Mouse (Mus musculus) lung, adult 2 months (tissue): ENCODE results near the gene Fam217a. TPM values are rescaled to one million over a fixed set of nuclear protein-coding genes. Genes with fewer than 3 reads are reported as not detected.
"Not testable (repeated sequence)": the region's sequence is repeated elsewhere in the genome, so short reads cannot be mapped to it uniquely, and the experiment has no call there.

Source experiments
- DNase-seq: peaks from one replicate; pipeline ENCODE4 v3.0.0; 2022
- H3K4me1 ChIP-seq: fragments of 200-500 bp; 2 replicates; pipeline ENCODE4 v1.6.1; 2011; ENCODE audit warnings: low read length; ENCODE audit not compliant: control insufficient read depth, insufficient read depth
- H3K4me3 ChIP-seq: fragments of 200-500 bp; replicated peaks from 2 replicates; pipeline ENCODE3; 2011; ENCODE audit warnings: low read depth, mild to moderate bottlenecking, control low read depth, low read length; ENCODE audit errors: extremely low read depth
- CTCF ChIP-seq: fragments of 200-500 bp; IDR thresholded peaks from 2 replicates; pipeline ENCODE4 v1.5.1; 2011; ENCODE audit warnings: mild to moderate bottlenecking, low read length, control low read depth; ENCODE audit not compliant: insufficient read depth
- POLR2A ChIP-seq: fragments of 200-500 bp; IDR thresholded peaks from 2 replicates; pipeline ENCODE4 v1.6.1; 2011; ENCODE audit warnings: low read depth, mild to moderate bottlenecking, control low read depth, low read length, borderline replicate concordance; ENCODE audit errors: extremely low read depth
- whole genome bisulfite sequencing: fragments of 180-500 bp; shearing (Covaris S2); methylation state at CpG from one replicate; pipeline ENCODE4 v1.1.7; 2018; 5-methylcytosine and 5-hydroxymethylcytosine counted together
- polyA plus RNA-seq: library from polyadenylated mRNA; depleted of rRNA; stranded (reverse); fragments of >200 nt; gene quantifications from 2 replicates; pipeline ENCODE4 v1.2.3, GENCODE M21; 2012

The Fam217a gene
- polyA plus RNA-seq, 1 experiment, result not detected

DNA sequence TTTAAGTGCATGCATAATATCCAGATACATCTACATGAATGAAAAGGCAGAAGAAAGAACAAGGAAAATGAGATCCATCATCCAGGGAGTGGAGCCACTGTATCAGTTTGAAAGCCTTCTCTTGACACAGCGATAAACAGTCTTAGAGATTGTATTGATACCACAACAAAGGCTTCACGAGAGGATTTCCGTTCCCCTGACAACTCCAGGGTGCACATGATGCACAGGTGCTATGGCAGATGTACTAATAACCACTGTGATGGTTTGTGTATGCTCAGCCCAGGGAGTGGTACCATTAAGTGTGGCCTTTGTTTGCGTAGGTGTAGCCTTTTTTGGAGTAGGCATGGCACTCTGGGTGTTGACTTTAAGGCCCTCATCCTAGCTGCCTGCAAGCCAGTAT, 32.8 kb upstream of the Fam217a start:
- no peak for DNase-seq
- TF ChIP-seq POLR2A (no peak), CTCF (no peak)
- 54% methylated on average over 4 of the region's 4 CpGs for WGBS
- H3K4me1 ChIP-seq, result no peaks in the 10 kb centered on the region
- H3K4me3 ChIP-seq, result no peak overlapping the region

DNA sequence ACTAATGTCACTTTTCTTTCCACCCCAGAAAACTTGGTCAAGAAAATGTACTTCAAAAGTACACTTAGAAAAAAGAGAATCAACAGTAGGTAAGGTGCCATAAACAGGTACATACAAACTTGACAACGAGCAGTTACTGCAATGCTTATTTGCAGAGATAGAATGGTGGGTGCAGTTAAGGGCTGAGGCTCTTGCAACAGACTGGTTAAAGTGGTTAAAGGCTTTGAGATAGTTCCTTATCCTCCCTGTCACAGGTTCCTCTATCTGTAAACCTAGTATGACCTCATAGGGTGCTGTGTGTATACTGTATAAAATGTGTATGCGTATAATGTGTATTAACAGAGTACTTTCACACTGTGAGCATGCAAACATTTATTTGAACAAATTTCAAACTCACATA, 27.3 kb upstream of the Fam217a start:
- 85% methylated on average over 2 of the region's 2 CpGs for WGBS
- H3K4me3 ChIP-seq, H3K4me1 ChIP-seq, DNase-seq: not testable (repeated sequence)

DNA sequence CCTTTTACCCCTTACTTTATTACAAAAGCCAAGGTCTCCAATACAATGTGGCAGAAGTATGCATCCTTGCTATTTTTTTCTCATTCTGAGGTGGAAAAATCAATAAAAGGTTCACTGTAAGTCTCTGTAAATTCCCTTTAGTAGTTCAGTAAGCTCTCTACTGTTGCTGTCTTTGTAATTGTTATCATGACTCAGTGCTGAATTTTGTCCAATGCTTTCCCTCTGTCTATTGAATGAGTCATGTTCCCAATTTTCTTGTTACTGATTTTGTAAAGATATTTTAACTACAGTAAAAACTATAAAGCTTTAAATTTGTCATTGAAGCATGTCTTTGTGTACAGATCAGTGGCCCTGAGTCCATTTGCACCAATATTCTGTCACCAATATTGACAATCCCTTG, 18.3 kb upstream of the Fam217a start:
- H3K4me1 ChIP-seq, result no peaks in the 10 kb centered on the region
- no peak for DNase-seq
- no peak overlapping the region for H3K4me3 ChIP-seq
- TF ChIP-seq CTCF, result no peak

DNA sequence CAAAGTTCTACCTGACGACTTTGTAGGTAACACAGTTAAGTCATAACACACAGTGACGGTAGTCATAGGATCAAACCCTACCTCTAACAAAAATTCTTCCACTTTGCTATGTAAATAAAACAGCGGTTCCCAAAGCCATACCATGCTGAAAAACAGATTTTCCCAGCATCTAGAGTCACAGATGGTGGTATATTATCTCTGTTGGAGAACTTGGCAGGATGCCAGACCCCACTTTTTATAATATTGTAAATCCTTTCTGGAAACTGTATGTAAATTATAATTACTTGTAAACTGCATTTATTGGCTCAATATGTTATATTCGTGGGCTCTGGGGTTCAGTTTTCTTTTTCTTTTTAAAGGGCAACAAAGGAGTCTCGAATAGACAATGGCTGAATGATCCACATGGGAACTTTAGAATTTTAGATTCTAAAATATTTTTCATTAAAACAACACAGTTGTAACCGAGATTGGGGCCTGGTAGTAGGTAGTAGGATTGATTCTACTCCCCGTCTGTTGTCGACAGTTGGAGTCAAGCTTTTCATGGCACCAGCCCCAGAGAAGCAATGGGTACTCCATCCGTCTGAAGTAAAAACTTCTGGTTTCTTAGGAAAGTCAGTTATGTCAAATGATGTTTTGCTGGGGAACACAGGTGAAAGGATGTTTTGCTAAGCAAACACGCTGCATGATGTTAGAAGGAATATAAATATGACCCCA, 11.0 kb upstream of the Fam217a start:
- TF ChIP-seq CTCF (no peak), POLR2A (no peak)
- H3K4me3 ChIP-seq, result no peak overlapping the region
- 77% methylated on average over 10 of the region's 10 CpGs for WGBS
- H3K4me1 ChIP-seq, result no peaks in the 10 kb centered on the region
- DNase-seq, result no peak

DNA sequence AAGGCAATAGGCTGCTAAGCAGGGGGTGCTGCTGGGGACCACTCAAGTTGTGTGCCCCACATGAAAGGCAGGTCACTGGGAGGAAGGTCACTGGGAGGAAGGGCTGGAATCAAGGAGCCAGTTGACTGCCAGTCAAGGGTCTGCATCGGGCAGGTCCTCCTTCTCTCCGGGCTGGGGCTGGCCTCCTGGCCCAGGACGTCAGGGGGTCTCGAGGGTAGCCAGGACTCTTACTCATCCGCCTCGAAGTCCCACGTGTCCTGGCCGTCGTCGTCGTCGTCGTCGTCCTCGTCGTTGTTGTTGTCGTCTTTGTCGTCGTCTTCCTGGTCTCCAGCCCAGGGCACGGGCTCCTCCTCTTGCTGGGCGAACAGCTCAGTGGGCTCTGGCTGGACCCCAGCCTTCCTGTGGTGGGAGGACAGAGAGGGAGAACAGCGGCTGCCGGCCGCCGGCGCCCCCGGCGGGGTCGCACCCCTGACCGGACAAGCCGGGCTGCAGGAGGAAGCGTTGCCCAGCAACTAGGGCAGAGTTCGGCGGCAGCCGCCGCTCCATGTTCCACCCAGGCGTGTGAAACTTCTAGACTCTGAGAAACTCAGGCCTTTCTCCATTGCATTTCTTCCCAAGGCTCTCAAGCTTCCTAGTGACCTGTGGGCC, 7.5 kb downstream of the Fam217a start:
- no peak for DNase-seq
- Histone ChIP-seq H3K4me3 (peak overlapping the region; percentile 19), H3K4me1 (peaks cover 2% of the 10 kb centered on the region)
- 12% methylated on average over 37 of the region's 37 CpGs for WGBS
- TF ChIP-seq POLR2A, result no peak
- TF ChIP-seq CTCF, result no peak

DNA sequence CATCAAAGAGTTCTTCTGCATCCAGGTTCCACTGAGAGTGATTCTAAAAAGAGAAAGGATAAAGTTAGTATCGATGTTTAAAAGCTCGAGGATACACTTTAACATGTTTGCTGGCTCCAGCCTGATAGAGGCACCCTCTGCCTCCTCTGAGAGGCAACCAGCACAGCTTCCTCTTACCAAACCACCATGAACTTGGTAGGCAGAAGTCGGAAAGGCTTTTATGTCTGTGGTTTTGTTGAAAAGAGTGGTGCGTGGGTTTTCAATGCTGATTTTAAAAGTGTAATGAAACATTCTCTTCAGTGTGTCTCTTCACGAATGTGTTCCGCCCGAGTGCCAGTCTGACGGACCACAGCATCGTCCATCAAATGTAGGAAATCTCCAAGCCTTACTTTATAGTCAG, 9.5 kb downstream of the Fam217a start:
- TF ChIP-seq CTCF (no peak), POLR2A (no peak)
- Histone ChIP-seq H3K4me3 (no peak overlapping the region), H3K4me1 (peaks cover 2% of the 10 kb centered on the region)
- DNase-seq, result no peak
- 68% methylated on average over 9 of the region's 9 CpGs for WGBS

DNA sequence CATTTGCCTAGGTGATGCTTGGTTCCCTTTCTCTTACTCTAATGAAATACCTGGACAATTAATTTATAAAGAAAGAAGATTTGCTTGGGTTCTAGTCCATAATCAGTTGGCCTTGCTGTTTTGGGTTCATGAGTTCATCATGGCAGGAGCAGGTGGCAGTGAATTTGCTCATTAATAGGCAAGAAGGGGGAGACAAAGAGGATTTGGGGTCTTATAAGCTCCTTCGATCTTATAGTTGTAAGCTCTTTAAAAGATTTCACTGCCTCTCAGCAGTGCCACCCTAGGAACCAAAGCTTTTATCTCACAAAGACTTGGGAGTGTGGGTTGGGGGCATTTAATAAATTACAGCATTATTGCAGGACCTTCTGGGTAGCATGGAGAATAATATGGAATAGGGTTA, 31.2 kb downstream of the Fam217a start:
- no peak for DNase-seq
- Histone ChIP-seq H3K4me1 (no peaks in the 10 kb centered on the region), H3K4me3 (no peak overlapping the region)
- WGBS, result 93% methylated on average over 1 of the region's 1 CpGs
- TF ChIP-seq POLR2A, result no peak
- no peak for TF ChIP-seq CTCF

DNA sequence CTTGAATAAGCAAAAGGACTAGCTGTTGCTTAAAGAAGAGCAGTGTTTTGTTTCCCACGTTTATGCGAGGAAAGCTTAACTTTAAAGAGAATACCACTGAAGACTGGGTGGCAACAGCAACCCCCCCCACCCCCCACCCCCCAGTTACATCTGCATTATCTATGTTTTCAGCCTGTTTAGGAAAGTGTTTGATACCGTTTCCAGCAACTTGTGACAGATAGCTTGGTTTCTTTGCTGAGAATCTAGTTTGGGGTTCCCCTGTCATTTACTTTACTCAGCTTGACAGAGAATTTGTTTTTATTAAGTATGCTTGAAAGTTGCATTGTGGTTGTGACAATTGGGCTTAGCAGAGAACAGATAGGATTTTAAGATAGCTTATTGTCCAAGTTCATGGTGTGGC, 47.6 kb downstream of the Fam217a start:
- peaks cover 2% of the 10 kb centered on the region; the same call in 1 of the 2 replicates for H3K4me1 ChIP-seq
- H3K4me3 ChIP-seq, result no peak overlapping the region
- DNase-seq, result no peak
- WGBS, result 2% methylated on average over 3 of the region's 3 CpGs
- no peak for TF ChIP-seq CTCF
- TF ChIP-seq POLR2A, result no peak

DNA sequence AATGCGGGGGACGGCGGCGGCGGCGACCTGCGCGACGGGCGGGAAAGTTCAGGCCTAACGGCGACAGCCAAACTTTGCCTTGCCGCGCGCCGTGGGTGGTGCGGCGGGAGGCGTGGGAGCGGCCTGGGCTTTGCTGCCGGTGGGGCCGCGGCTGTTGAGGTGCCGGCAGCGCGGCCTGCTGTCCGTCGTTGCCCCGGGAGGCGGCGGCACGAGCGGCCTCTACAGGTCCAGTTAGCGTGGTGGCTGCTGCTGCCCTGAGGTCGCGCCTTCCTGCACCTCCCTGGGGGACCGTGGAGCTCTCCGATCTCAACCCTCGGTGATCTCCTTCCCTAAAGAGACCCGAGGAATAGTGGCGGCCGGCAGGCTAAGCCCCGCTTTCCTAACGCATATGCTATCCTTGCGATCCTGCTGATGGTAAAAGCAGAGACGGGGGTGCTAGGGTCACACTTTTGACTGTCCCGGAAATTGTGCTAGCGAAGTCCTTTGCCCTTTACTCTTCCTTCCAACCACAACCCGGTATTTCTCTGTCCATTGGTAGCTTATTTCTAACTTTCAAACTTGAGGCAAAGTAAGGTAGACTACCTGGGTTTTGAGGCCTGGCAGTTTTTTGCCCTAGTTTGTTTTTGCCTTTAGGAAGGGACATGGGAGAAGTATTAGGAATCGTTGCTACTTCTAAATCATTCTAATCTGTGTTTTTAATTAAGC, 48.2 kb downstream of the Fam217a start:
- TF ChIP-seq CTCF, result no peak
- no peak for TF ChIP-seq POLR2A
- DNase-seq, result peak; percentile 69
- peaks cover 2% of the 10 kb centered on the region; the same call in 1 of the 2 replicates for H3K4me1 ChIP-seq
- peak overlapping the region; percentile 69 for H3K4me3 ChIP-seq
- WGBS, result under 1% methylated on average over 50 of the region's 50 CpGs
